Mouse (Mus musculus) kidney, adult 2 months (tissue): ENCODE data around the gene Fli1. TPM values are rescaled to one million over a fixed set of nuclear protein-coding genes. Genes with fewer than 3 reads are reported as not detected.
A peak's percentile ranks its signal among the peaks of the same experiment; 100 is the strongest.

Source experiments
- DNase-seq: peaks from one replicate; pipeline ENCODE4 v3.0.0; 2021
- H3K27ac ChIP-seq: fragments of 200-500 bp; 2 replicates; pipeline ENCODE4 v1.5.1; 2012; ENCODE audit warnings: low read depth, low read length, control low read depth, inconsistent platforms; ENCODE audit not compliant: insufficient read depth
- H3K27me3 ChIP-seq: fragments of 200-500 bp; replicated peaks from 2 replicates; pipeline ENCODE4 v1.6.1; 2012; ENCODE audit warnings: mild to moderate bottlenecking, moderate library complexity, low read length, inconsistent platforms; ENCODE audit not compliant: control insufficient read depth, insufficient read depth
- H3K36me3 ChIP-seq: fragments of 200-500 bp; 2 replicates; pipeline ENCODE4 v1.6.1; 2012; ENCODE audit warnings: mild to moderate bottlenecking, moderate library complexity, low read length, inconsistent platforms; ENCODE audit not compliant: control insufficient read depth, insufficient read depth
- H3K4me1 ChIP-seq: fragments of 200-500 bp; 2 replicates; pipeline ENCODE4 v1.6.1; 2011; ENCODE audit warnings: low read length; ENCODE audit not compliant: control insufficient read depth, insufficient read depth
- H3K4me3 ChIP-seq: fragments of 200-500 bp; 2 replicates; pipeline ENCODE4 v1.5.1; 2011; ENCODE audit warnings: mild to moderate bottlenecking, low read depth, low read length, control low read depth; ENCODE audit not compliant: insufficient read depth
- CTCF ChIP-seq: fragments of 200-500 bp; conservative IDR thresholded peaks from 2 replicates; pipeline ENCODE4 v1.5.1; 2011; ENCODE audit warnings: low read depth, mild to moderate bottlenecking, control low read depth, low read length, moderate library complexity, mixed read lengths; ENCODE audit not compliant: insufficient read depth, insufficient read length
- POLR2A ChIP-seq: fragments of 200-500 bp; IDR thresholded peaks from one replicate; pipeline ENCODE4 v1.6.1; 2011; ENCODE audit warnings: low read depth, low read length, control low read depth
- WGBS: fragments of 180-500 bp; shearing (Covaris S2); methylation state at CpG from one replicate; pipeline ENCODE4 v1.1.7; 2018; 5-methylcytosine and 5-hydroxymethylcytosine counted together
- polyA plus RNA-seq: library from polyadenylated mRNA; depleted of rRNA; stranded (reverse); fragments of >200 nt; gene quantifications from 2 replicates; pipeline ENCODE4 v1.2.3, GENCODE M21; 2012

Fli1 gene
- polyA plus RNA-seq, 1 experiment, result 9.6 TPM

DNA sequence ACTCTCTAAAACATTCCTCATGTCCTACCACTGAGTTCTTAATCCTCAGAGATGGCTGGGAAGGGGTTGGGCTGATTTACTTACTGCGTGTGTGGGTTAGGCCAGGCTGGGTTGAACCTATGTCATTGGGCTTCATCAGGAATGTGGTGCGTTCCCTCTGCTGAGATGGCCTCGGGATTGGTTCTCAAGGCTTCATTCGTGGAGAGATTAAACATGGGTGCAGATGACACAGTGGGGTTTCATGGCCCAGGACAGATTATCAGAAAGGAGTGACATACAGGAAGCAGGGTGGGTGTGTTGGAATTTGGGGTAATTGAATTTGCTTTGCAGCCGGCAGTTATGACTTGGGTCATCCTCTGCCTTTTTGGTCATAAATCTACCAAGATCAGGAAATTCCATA lies 131.2 kb downstream of the Fli1 start:
- peak; percentile 68 for DNase-seq
- peaks cover 3% of the 10 kb centered on the region; the same call in 1 of the 2 replicates for H3K4me1 ChIP-seq
- TF ChIP-seq CTCF (no peak), POLR2A (no peak)
- WGBS, result 67% methylated on average over 5 of the region's 5 CpGs
- H3K4me3 ChIP-seq, result no peak overlapping the region
- peak overlapping the region; percentile 84 for H3K27ac ChIP-seq
- H3K36me3 ChIP-seq, result no peaks in the 10 kb centered on the region
- H3K27me3 ChIP-seq, result no peaks in the 10 kb centered on the region

DNA sequence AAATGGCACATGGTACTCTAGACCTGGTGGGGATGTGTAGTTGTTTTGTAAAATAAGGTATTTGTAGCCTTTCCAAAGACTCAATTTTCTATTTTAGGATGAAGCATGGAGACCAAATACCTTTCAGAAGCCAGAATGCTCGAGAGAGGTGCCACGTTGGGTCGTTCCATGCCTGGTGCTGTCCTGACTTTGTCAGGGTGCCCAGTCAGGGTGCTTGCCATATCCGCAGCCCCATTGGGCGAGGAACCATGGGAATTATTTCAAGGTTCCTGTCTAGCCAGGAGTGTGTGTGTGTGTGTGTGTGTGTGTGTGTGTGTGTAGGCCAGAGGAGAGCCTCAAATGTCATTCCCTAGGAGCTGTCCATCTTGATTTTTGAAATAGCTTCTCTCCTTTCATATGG lies 132.0 kb downstream of the Fli1 start:
- 87% methylated on average over 5 of the region's 5 CpGs for WGBS
- DNase-seq, result no peak
- H3K27me3 ChIP-seq, result no peaks in the 10 kb centered on the region
- peaks cover 5% of the 10 kb centered on the region; the same call in 1 of the 2 replicates for H3K4me1 ChIP-seq
- H3K4me3 ChIP-seq, result no peak overlapping the region
- peak overlapping the region; percentile 84 for H3K27ac ChIP-seq
- no peak for TF ChIP-seq POLR2A
- no peak for TF ChIP-seq CTCF
- H3K36me3 ChIP-seq, result no peaks in the 10 kb centered on the region

DNA sequence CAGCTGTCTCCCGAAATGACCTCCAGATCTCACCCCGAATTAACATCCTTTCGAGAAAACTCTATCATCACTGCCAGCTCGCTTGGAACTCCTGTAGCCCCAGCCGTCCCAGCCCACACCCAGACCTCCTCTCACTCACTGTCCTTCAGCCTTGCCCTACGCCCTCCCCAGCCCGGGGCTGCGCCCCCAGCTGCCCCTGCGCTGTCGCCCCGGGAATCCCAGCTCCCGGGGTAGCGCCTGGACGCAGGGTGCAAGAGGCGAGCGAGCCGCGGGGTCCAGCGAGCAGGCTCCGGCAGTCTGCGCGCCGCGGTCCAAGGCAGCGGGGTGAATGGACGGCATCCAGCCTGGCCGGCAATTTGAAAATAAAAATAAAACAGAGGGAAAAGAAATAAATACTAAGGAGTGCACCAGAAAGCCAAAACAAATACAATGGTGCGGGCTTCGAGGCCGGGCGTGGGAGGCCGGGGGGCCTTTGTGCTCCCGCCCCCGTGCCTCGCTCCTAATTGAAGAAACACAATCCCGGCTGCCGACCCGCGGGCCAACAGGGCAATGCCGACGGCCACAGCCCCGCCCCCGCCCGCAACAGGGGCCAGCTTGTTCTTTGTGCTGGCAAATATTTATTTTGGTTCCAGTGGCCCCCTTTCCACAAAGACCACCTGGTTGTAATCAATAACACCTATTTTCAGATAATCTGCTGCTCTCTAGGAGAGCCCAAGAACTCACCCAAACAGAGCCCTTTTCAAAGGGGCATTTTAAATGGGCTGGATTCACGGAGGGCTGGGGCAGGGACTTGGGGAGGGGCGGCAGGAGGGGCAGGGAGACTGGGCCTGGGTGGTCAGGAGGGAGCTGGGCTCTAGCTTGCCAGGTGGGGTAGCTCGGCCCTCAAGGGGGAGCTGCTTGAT lies 133.3 kb downstream of the Fli1 start:
- H3K36me3 ChIP-seq, result no peaks in the 10 kb centered on the region
- peak overlapping the region; percentile 84 for H3K27ac ChIP-seq
- no peaks in the 10 kb centered on the region for H3K27me3 ChIP-seq
- H3K4me3 ChIP-seq, result peak overlapping the region; percentile 62
- H3K4me1 ChIP-seq, result peaks cover 5% of the 10 kb centered on the region; the same call in 1 of the 2 replicates
- TF ChIP-seq POLR2A, result no peak
- no peak for TF ChIP-seq CTCF
- DNase-seq, result peak; percentile 64
- 6% methylated on average over 47 of the region's 47 CpGs for WGBS

- H3K27ac ChIP-seq, result peak overlapping the region; percentile 84; the same call in 1 of the 2 replicates
- WGBS, result 32% methylated on average over 8 of the region's 8 CpGs
- no peaks in the 10 kb centered on the region for H3K36me3 ChIP-seq
- no peak for TF ChIP-seq POLR2A
- no peak for TF ChIP-seq CTCF
- peaks cover 5% of the 10 kb centered on the region; the same call in 1 of the 2 replicates for H3K4me1 ChIP-seq
- peak overlapping the region; percentile 62; the same call in 1 of the 2 replicates for H3K4me3 ChIP-seq
- H3K27me3 ChIP-seq, result no peaks in the 10 kb centered on the region
- DNase-seq, result no peak
Measured at GRCm38 (mm10) chr9:32408730-32409059, 134.0 kb downstream of the Fli1 start.

- WGBS, result 28% methylated on average over 11 of the region's 11 CpGs
- DNase-seq, result peak; percentile 83
- Histone ChIP-seq H3K4me1 (peaks cover 10% of the 10 kb centered on the region; the same call in 1 of the 2 replicates), H3K4me3 (no peak overlapping the region), H3K27ac (peak overlapping the region; percentile 65), H3K27me3 (no peaks in the 10 kb centered on the region), H3K36me3 (no peaks in the 10 kb centered on the region)
- peak; percentile 73 for TF ChIP-seq CTCF
- TF ChIP-seq POLR2A, result no peak
Measured at GRCm38 (mm10) chr9:32405191-32405925, 137.3 kb downstream of the Fli1 start.

- peak; percentile 87 for DNase-seq
- WGBS, result 39% methylated on average over 5 of the region's 5 CpGs
- H3K27ac ChIP-seq, result peak overlapping the region; percentile 94
Measured at GRCm38 (mm10) chr9:32400662-32401161, 141.9 kb downstream of the Fli1 start.

More at GRCm38 (mm10) chr9:32400662-32401161, 141.9 kb downstream of the Fli1 start:
- TF ChIP-seq POLR2A (no peak), CTCF (no peak)
- Histone ChIP-seq H3K36me3 (peaks cover 2% of the 10 kb centered on the region; the same call in 1 of the 2 replicates), H3K4me1 (peaks cover 6% of the 10 kb centered on the region; the same call in 1 of the 2 replicates), H3K27me3 (no peaks in the 10 kb centered on the region), H3K4me3 (no peak overlapping the region)
